Mouse (Mus musculus) cerebellum, adult 11 months (tissue): ENCODE results near the gene Stk24.
"Not testable (repeated sequence)": the region's sequence is repeated elsewhere in the genome, so short reads cannot be mapped to it uniquely, and the experiment has no call there.

Source experiments
- DNase-seq: peaks from one replicate; pipeline ENCODE4 v3.0.0; 2022

Gene Stk24

GRCm38 (mm10) chr14:121379827-121380145 is at the start of gene Stk24:
Stk24 (minus strand) TSS chr14:121380011.
- no peak for DNase-seq

- DNase-seq = no peak
Observed at GRCm38 (mm10) chr14:121428148-121428547, 48.3 kb upstream of the Stk24 start.

GRCm38 (mm10) chr14:121426743-121427142 is 46.9 kb upstream of the Stk24 start:
- DNase-seq = no peak

GRCm38 (mm10) chr14:121425004-121425793 is 45.4 kb upstream of the Stk24 start:
- no peak for DNase-seq

GRCm38 (mm10) chr14:121423341-121423751 is 43.5 kb upstream of the Stk24 start:
- no peak for DNase-seq

- DNase-seq = no peak
Observed at GRCm38 (mm10) chr14:121422664-121423340, 43.0 kb upstream of the Stk24 start.

- DNase-seq = no peak
Observed at GRCm38 (mm10) chr14:121422000-121422399, 42.2 kb upstream of the Stk24 start.

GRCm38 (mm10) chr14:121417594-121417993 is 37.8 kb upstream of the Stk24 start:
- no peak for DNase-seq

GRCm38 (mm10) chr14:121416626-121417319 is 37.0 kb upstream of the Stk24 start:
- DNase-seq = no peak

GRCm38 (mm10) chr14:121414635-121415241 is 34.9 kb upstream of the Stk24 start:
- no peak for DNase-seq

- not testable (repeated sequence) for DNase-seq
Observed at GRCm38 (mm10) chr14:121413726-121414125, 33.9 kb upstream of the Stk24 start.

GRCm38 (mm10) chr14:121408944-121409343 is 29.1 kb upstream of the Stk24 start:
- no peak for DNase-seq

- DNase-seq = no peak
Observed at GRCm38 (mm10) chr14:121406943-121407342, 27.1 kb upstream of the Stk24 start.

GRCm38 (mm10) chr14:121405546-121405945 is 25.7 kb upstream of the Stk24 start:
- DNase-seq = no peak

GRCm38 (mm10) chr14:121405120-121405519 is 25.3 kb upstream of the Stk24 start:
- no peak for DNase-seq

- no peak for DNase-seq
Observed at GRCm38 (mm10) chr14:121399676-121400075, 19.9 kb upstream of the Stk24 start.

GRCm38 (mm10) chr14:121397471-121397870 is 17.7 kb upstream of the Stk24 start:
- DNase-seq = no peak

GRCm38 (mm10) chr14:121395125-121395524 is 15.3 kb upstream of the Stk24 start:
- no peak for DNase-seq

GRCm38 (mm10) chr14:121391927-121392326 is 12.1 kb upstream of the Stk24 start:
- DNase-seq = no peak

GRCm38 (mm10) chr14:121387760-121388159 is 7.9 kb upstream of the Stk24 start:
- DNase-seq = no peak

- no peak for DNase-seq
Observed at GRCm38 (mm10) chr14:121385440-121385839, 5.6 kb upstream of the Stk24 start.

GRCm38 (mm10) chr14:121383801-121384200 is 4.0 kb upstream of the Stk24 start:
- DNase-seq = no peak

- DNase-seq = peak; percentile 65
Observed at GRCm38 (mm10) chr14:121379116-121379826, 540 bp downstream of the Stk24 start.
